Mouse (Mus musculus) forebrain, embryonic 15.5 days (tissue): ENCODE results near the gene Washc2. TPM values are rescaled to one million over a fixed set of nuclear protein-coding genes. Genes with fewer than 3 reads are reported as not detected.

Experiments
- ATAC-seq: fragments of 200-750 bp; cut with Nextera tagmentation; replicated peaks from 2 replicates; pipeline ENCODE4 v1.8.0; 2017; ENCODE audit warnings: mild to moderate bottlenecking, moderate TSS enrichment, moderate library complexity
- H3K27ac ChIP-seq: fragments of 300-500 bp; sonication (generic); replicated peaks from 2 replicates; pipeline ENCODE4 v1.5.1; 2015; ENCODE audit warnings: mild to moderate bottlenecking, inconsistent platforms
- H3K27me3 ChIP-seq: fragments of 300-500 bp; sonication (generic); 2 replicates; pipeline ENCODE4 v1.6.1; 2015; ENCODE audit warnings: inconsistent platforms
- H3K36me3 ChIP-seq: fragments of 300-500 bp; sonication (generic); 2 replicates; pipeline ENCODE4 v1.6.1; 2015; ENCODE audit warnings: mild to moderate bottlenecking, inconsistent platforms
- H3K4me1 ChIP-seq: fragments of 300-500 bp; sonication (generic); 2 replicates; pipeline ENCODE4 v1.6.1; 2015; ENCODE audit warnings: inconsistent platforms
- H3K4me2 ChIP-seq: fragments of 300-500 bp; sonication (generic); replicated peaks from 2 replicates; pipeline ENCODE4 v1.6.1; 2015; ENCODE audit warnings: mild to moderate bottlenecking, inconsistent platforms
- H3K4me3 ChIP-seq: fragments of 300-500 bp; sonication (generic); 2 replicates; pipeline ENCODE4 v1.5.1; 2015; ENCODE audit warnings: mild to moderate bottlenecking, inconsistent platforms
- H3K9ac ChIP-seq: fragments of 300-500 bp; sonication (generic); replicated peaks from 2 replicates; pipeline ENCODE4 v1.6.1; 2015; ENCODE audit warnings: mild to moderate bottlenecking, inconsistent platforms
- H3K9me3 ChIP-seq: fragments of 300-500 bp; sonication (generic); 2 replicates; pipeline ENCODE4 v1.6.1; 2016; ENCODE audit warnings: inconsistent platforms
- WGBS: fragments of 180-500 bp; shearing (Covaris S2); methylation state at CpG from one replicate; pipeline ENCODE4 v1.1.7; 2015; ENCODE audit warnings: mixed read lengths; 5-methylcytosine and 5-hydroxymethylcytosine counted together
- polyA plus RNA-seq: library from polyadenylated mRNA; unstranded; fragments of >200 nt; fragmentation: Nextera tagmentation; extraction: Ambion mirVana; gene quantifications from 2 replicates; pipeline ENCODE4 v1.2.1, GENCODE M21; 2015

The Washc2 gene
- polyA plus RNA-seq, 1 experiment from 2014 or later = 58.1 TPM

GRCm38 (mm10) chr6:116264836-116265235 is 57.0 kb downstream of the Washc2 start:
- peak overlapping the region; percentile 56; the same call in 1 of the 2 replicates for H3K9ac ChIP-seq
- H3K27ac ChIP-seq = no peak overlapping the region
- peaks cover 21% of the 10 kb centered on the region for H3K4me1 ChIP-seq
- peaks cover 8% of the 10 kb centered on the region; the same call in 1 of the 2 replicates for H3K36me3 ChIP-seq
- no peaks in the 10 kb centered on the region for H3K27me3 ChIP-seq
- peak overlapping the region; percentile 54 for H3K4me2 ChIP-seq
- WGBS = 78% methylated on average over 11 of the region's 11 CpGs
- H3K4me3 ChIP-seq = peak overlapping the region; percentile 54
- ATAC-seq = no peak
- no peaks in the 10 kb centered on the region for H3K9me3 ChIP-seq

- Histone ChIP-seq H3K4me1 (peaks cover 21% of the 10 kb centered on the region), H3K4me2 (peak overlapping the region; percentile 54; the same call in 1 of the 2 replicates), H3K9ac (no peak overlapping the region), H3K27me3 (no peaks in the 10 kb centered on the region), H3K4me3 (no peak overlapping the region), H3K36me3 (peaks cover 8% of the 10 kb centered on the region; the same call in 1 of the 2 replicates), H3K27ac (0 out of 2 replicates have a peak overlapping the region, but pooled peaks have one; percentile 57), H3K9me3 (no peaks in the 10 kb centered on the region)
- 48% methylated on average over 4 of the region's 4 CpGs for WGBS
- ATAC-seq = no peak
Measured at GRCm38 (mm10) chr6:116265603-116266002, 57.8 kb downstream of the Washc2 start.

- no peaks in the 10 kb centered on the region for H3K9me3 ChIP-seq
- peak overlapping the region; percentile 38 for H3K4me2 ChIP-seq
- no peaks in the 10 kb centered on the region for H3K36me3 ChIP-seq
- H3K27me3 ChIP-seq = no peaks in the 10 kb centered on the region
- WGBS = 15% methylated on average over 11 of the region's 11 CpGs
- no peak overlapping the region for H3K9ac ChIP-seq
- H3K4me1 ChIP-seq = peaks cover 21% of the 10 kb centered on the region
- H3K27ac ChIP-seq = peak overlapping the region; percentile 57
- peak; percentile 54 for ATAC-seq
- H3K4me3 ChIP-seq = peak overlapping the region; percentile 16
Measured at GRCm38 (mm10) chr6:116266273-116267109, 58.7 kb downstream of the Washc2 start.

GRCm38 (mm10) chr6:116267110-116267423 is 59.2 kb downstream of the Washc2 start:
- Histone ChIP-seq H3K27me3 (no peaks in the 10 kb centered on the region), H3K9me3 (no peaks in the 10 kb centered on the region), H3K36me3 (no peaks in the 10 kb centered on the region), H3K4me2 (no peak overlapping the region), H3K9ac (no peak overlapping the region), H3K4me3 (no peak overlapping the region), H3K4me1 (peaks cover 21% of the 10 kb centered on the region), H3K27ac (no peak overlapping the region)
- ATAC-seq = no peak
- 96% methylated on average over 1 of the region's 1 CpGs for WGBS

- H3K27me3 ChIP-seq = no peaks in the 10 kb centered on the region
- 63% methylated on average over 4 of the region's 4 CpGs for WGBS
- H3K27ac ChIP-seq = no peak overlapping the region
- H3K9me3 ChIP-seq = no peaks in the 10 kb centered on the region
- no peak overlapping the region for H3K4me3 ChIP-seq
- 0 out of 2 replicates have a peak, but pooled peaks cover 9% of the 10 kb centered on the region for H3K36me3 ChIP-seq
- no peaks in the 10 kb centered on the region for H3K4me1 ChIP-seq
- ATAC-seq = no peak
- no peak overlapping the region for H3K9ac ChIP-seq
- H3K4me2 ChIP-seq = no peak overlapping the region
Measured at GRCm38 (mm10) chr6:116275695-116276094, 67.9 kb downstream of the Washc2 start.

- H3K27me3 ChIP-seq = no peaks in the 10 kb centered on the region
- H3K9ac ChIP-seq = no peak overlapping the region
- no peaks in the 10 kb centered on the region for H3K9me3 ChIP-seq
- H3K27ac ChIP-seq = no peak overlapping the region
- H3K4me3 ChIP-seq = no peak overlapping the region
- 0 out of 2 replicates have a peak, but pooled peaks cover 9% of the 10 kb centered on the region for H3K36me3 ChIP-seq
- WGBS = 86% methylated on average over 5 of the region's 5 CpGs
- no peak overlapping the region for H3K4me2 ChIP-seq
- ATAC-seq = no peak
- no peaks in the 10 kb centered on the region for H3K4me1 ChIP-seq
Measured at GRCm38 (mm10) chr6:116278679-116279317, 71.0 kb downstream of the Washc2 start.

GRCm38 (mm10) chr6:116281014-116281413 is 73.2 kb downstream of the Washc2 start:
- H3K4me2 ChIP-seq = no peak overlapping the region
- no peak overlapping the region for H3K27ac ChIP-seq
- H3K27me3 ChIP-seq = no peaks in the 10 kb centered on the region
- no peaks in the 10 kb centered on the region for H3K4me1 ChIP-seq
- H3K36me3 ChIP-seq = 0 out of 2 replicates have a peak, but pooled peaks cover 2% of the 10 kb centered on the region
- no peak overlapping the region for H3K9ac ChIP-seq
- WGBS = 97% methylated on average over 13 of the region's 13 CpGs
- no peak overlapping the region for H3K4me3 ChIP-seq
- no peak for ATAC-seq
- H3K9me3 ChIP-seq = no peaks in the 10 kb centered on the region

GRCm38 (mm10) chr6:116282546-116282945 is 74.7 kb downstream of the Washc2 start:
- Histone ChIP-seq H3K4me3 (no peak overlapping the region), H3K9me3 (no peaks in the 10 kb centered on the region), H3K4me2 (no peak overlapping the region), H3K27me3 (no peaks in the 10 kb centered on the region), H3K27ac (no peak overlapping the region), H3K4me1 (no peaks in the 10 kb centered on the region), H3K9ac (no peak overlapping the region), H3K36me3 (no peaks in the 10 kb centered on the region)
- ATAC-seq = no peak
- 56% methylated on average over 4 of the region's 4 CpGs for WGBS

- Histone ChIP-seq H3K27ac (no peak overlapping the region), H3K9me3 (no peaks in the 10 kb centered on the region), H3K4me2 (no peak overlapping the region), H3K4me3 (no peak overlapping the region), H3K27me3 (no peaks in the 10 kb centered on the region), H3K4me1 (no peaks in the 10 kb centered on the region), H3K9ac (no peak overlapping the region), H3K36me3 (no peaks in the 10 kb centered on the region)
- ATAC-seq = no peak
- WGBS = 88% methylated on average over 3 of the region's 3 CpGs
Measured at GRCm38 (mm10) chr6:116283280-116283679, 75.4 kb downstream of the Washc2 start.

- H3K36me3 ChIP-seq = no peaks in the 10 kb centered on the region
- H3K4me2 ChIP-seq = no peak overlapping the region
- no peak for ATAC-seq
Measured at GRCm38 (mm10) chr6:116286321-116286720, 78.5 kb downstream of the Washc2 start.

GRCm38 (mm10) chr6:116286870-116287575 is 79.2 kb downstream of the Washc2 start:
- Histone ChIP-seq H3K4me2 (no peak overlapping the region), H3K4me1 (no peaks in the 10 kb centered on the region), H3K27ac (no peak overlapping the region), H3K9ac (no peak overlapping the region), H3K36me3 (no peaks in the 10 kb centered on the region), H3K9me3 (no peaks in the 10 kb centered on the region), H3K4me3 (no peak overlapping the region), H3K27me3 (no peaks in the 10 kb centered on the region)
- ATAC-seq = no peak
- WGBS = 87% methylated on average over 5 of the region's 5 CpGs

More at GRCm38 (mm10) chr6:116286321-116286720, 78.5 kb downstream of the Washc2 start:
- no peaks in the 10 kb centered on the region for H3K27me3 ChIP-seq
- H3K9ac ChIP-seq = no peak overlapping the region
- H3K4me1 ChIP-seq = no peaks in the 10 kb centered on the region
- WGBS = 93% methylated on average over 4 of the region's 4 CpGs
- H3K4me3 ChIP-seq = no peak overlapping the region
- no peak overlapping the region for H3K27ac ChIP-seq
- no peaks in the 10 kb centered on the region for H3K9me3 ChIP-seq

GRCm38 (mm10) chr6:116311411-116311810 is 103.6 kb downstream of the Washc2 start:
- 94% methylated on average over 2 of the region's 2 CpGs for WGBS
- no peaks in the 10 kb centered on the region for H3K36me3 ChIP-seq
- H3K27ac ChIP-seq = no peak overlapping the region
- no peaks in the 10 kb centered on the region for H3K9me3 ChIP-seq
- no peaks in the 10 kb centered on the region for H3K4me1 ChIP-seq
- no peak overlapping the region for H3K4me3 ChIP-seq
- H3K4me2 ChIP-seq = no peak overlapping the region
- H3K9ac ChIP-seq = no peak overlapping the region
- no peak for ATAC-seq
- H3K27me3 ChIP-seq = no peaks in the 10 kb centered on the region
